Mouse (Mus musculus) forebrain, embryonic 14.5 days (tissue): ENCODE measurements around the gene Galns. TPM values are rescaled to one million over a fixed set of nuclear protein-coding genes. Genes with fewer than 3 reads are reported as not detected.

ENCODE experiments used
- ATAC-seq: fragments of 200-750 bp; cut with Nextera tagmentation; 2 replicates; pipeline ENCODE4 v1.8.0; 2017; ENCODE audit warnings: mild to moderate bottlenecking, moderate library complexity
- DNase-seq: peaks from one replicate; pipeline ENCODE4 v3.0.0-alpha.2; 2015; ENCODE audit warnings: low spot score
- H3K27ac ChIP-seq: fragments of 300-500 bp; sonication (generic); 2 replicates; pipeline ENCODE4 v1.5.1; 2014; ENCODE audit warnings: low read depth, mild to moderate bottlenecking, control low read depth, low read length, moderate library complexity
- H3K27me3 ChIP-seq: fragments of 300-500 bp; sonication (generic); replicated peaks from 2 replicates; pipeline ENCODE4 v1.6.1; 2014; ENCODE audit warnings: low read length, control low read depth, mixed read lengths; ENCODE audit not compliant: control insufficient read depth, insufficient read depth
- H3K36me3 ChIP-seq: fragments of 300-500 bp; sonication (generic); 2 replicates; pipeline ENCODE4 v1.6.1; 2014; ENCODE audit warnings: low read length, control low read depth; ENCODE audit not compliant: control insufficient read depth, insufficient read depth
- H3K4me1 ChIP-seq: fragments of 300-500 bp; sonication (generic); 2 replicates; pipeline ENCODE4 v1.6.1; 2014; ENCODE audit warnings: antibody characterized with exemption, low read length, control low read depth; ENCODE audit not compliant: control insufficient read depth, insufficient read depth
- H3K4me2 ChIP-seq: fragments of 300-500 bp; sonication (generic); 2 replicates; pipeline ENCODE4 v1.6.1; 2014; ENCODE audit warnings: mild to moderate bottlenecking, control low read depth, low read length
- H3K4me3 ChIP-seq: fragments of 300-500 bp; sonication (generic); 2 replicates; pipeline ENCODE4 v1.5.1; 2014; ENCODE audit warnings: low read depth, low read length, control low read depth
- H3K9ac ChIP-seq: fragments of 300-500 bp; sonication (generic); 2 replicates; pipeline ENCODE4 v1.6.1; 2014; ENCODE audit warnings: mild to moderate bottlenecking, low read length, control low read depth, moderate library complexity
- H3K9me3 ChIP-seq: fragments of 300-500 bp; sonication (generic); replicated peaks from 2 replicates; pipeline ENCODE4 v1.6.1; 2016; ENCODE audit warnings: low read length, control low read depth, mixed read lengths; ENCODE audit not compliant: control insufficient read depth
- WGBS: fragments of 180-500 bp; shearing (Covaris S2); extraction: QIAGEN DNeasy Blood & Tissue Kit; methylation state at CpG from one replicate; pipeline ENCODE4 v1.1.7; 2014; 5-methylcytosine and 5-hydroxymethylcytosine counted together
- polyA plus RNA-seq: library from polyadenylated mRNA; unstranded; fragments of >200 nt; fragmentation: Nextera tagmentation; extraction: Ambion mirVana; gene quantifications from 2 replicates; pipeline ENCODE4 v1.2.1, GENCODE M21; 2014

The Galns gene
- polyA plus RNA-seq, 1 experiment from 2014 or later, result 3.5 TPM

DNA sequence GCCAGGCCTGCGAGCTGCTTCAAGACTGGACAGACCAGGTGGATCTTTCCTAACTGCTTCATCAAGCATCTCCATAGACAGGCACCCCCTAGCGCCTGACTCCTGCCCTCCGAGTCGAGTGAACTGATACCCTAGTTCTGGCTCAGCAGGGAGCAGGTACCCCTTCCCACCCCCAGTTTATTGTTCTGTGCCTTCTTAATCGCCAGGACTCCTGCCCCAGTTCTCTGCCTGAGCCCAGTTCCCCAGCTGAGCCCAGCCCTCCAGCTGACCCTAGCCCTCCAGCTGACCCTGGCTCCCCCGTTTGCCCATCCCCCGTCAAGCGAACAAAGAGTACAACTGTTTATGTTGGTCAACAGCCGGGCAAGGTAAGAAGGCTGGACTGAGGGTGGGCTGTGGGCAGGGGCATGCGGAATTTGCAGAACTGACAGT lies 42.4 kb downstream of the Galns start:
- Histone ChIP-seq H3K9ac (peak overlapping the region; percentile 84), H3K27ac (no peak overlapping the region), H3K4me2 (peak overlapping the region; percentile 89), H3K27me3 (no peaks in the 10 kb centered on the region), H3K9me3 (no peaks in the 10 kb centered on the region), H3K4me1 (peaks cover 13% of the 10 kb centered on the region), H3K4me3 (peak overlapping the region; percentile 84), H3K36me3 (peaks cover 29% of the 10 kb centered on the region)
- no peak for ATAC-seq
- WGBS, result 8% methylated on average over 10 of the region's 10 CpGs
- no peak for DNase-seq

DNA sequence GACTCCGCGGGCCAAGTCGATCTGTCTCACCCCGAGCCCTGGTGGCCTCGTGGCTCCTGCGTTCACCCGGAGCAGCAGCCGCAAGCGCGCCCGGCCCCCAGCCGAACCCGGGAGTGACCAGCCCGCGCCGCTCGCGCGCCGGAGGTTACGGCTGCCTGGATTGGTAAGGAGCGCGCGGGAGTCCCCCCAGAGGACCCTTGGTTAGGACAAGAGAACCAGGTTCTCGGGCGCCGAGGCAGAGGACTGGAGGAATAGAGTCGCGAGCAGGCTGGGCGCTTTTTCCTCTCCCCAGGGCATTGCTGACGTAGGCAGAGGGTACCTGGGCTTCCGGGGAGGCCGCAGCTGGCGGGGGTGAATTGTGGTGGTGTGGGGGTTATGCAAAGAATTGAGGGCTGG lies 43.2 kb downstream of the Galns start:
- peak overlapping the region; percentile 84 for H3K4me3 ChIP-seq
- under 1% methylated on average over 34 of the region's 34 CpGs for WGBS
- no peaks in the 10 kb centered on the region for H3K27me3 ChIP-seq
- no peaks in the 10 kb centered on the region for H3K9me3 ChIP-seq
- peak overlapping the region; percentile 89 for H3K4me2 ChIP-seq
- peaks cover 29% of the 10 kb centered on the region for H3K36me3 ChIP-seq
- H3K27ac ChIP-seq, result peak overlapping the region; percentile 68
- peak overlapping the region; percentile 84 for H3K9ac ChIP-seq
- no peak for DNase-seq
- ATAC-seq, result peak; percentile 57; the same call in 1 of the 2 replicates
- peaks cover 13% of the 10 kb centered on the region for H3K4me1 ChIP-seq

GRCm38 (mm10) chr8:122567361-122568108 lies 43.7 kb downstream of the Galns start, which contains the start of gene Cdt1:
Gene Cdt1, plus strand, starts transcription at chr8:122568015.
- ATAC-seq (peak; percentile 98), DNase-seq (peak; percentile 97)
- Histone ChIP-seq H3K36me3 (peaks cover 27% of the 10 kb centered on the region), H3K27me3 (no peaks in the 10 kb centered on the region), H3K9me3 (no peaks in the 10 kb centered on the region), H3K4me1 (peaks cover 13% of the 10 kb centered on the region), H3K27ac (peak within 1 kb of the TSS; percentile 82), H3K4me3 (peak within 1 kb of the TSS; percentile 84), H3K4me2 (peak within 1 kb of the TSS; percentile 89), H3K9ac (peak within 1 kb of the TSS; percentile 84)
- WGBS, result under 1% methylated on average over 60 of the region's 62 CpGs

GRCm38 (mm10) chr8:122566766-122567165 lies 44.5 kb downstream of the Galns start:
- no peak for ATAC-seq
- Histone ChIP-seq H3K9me3 (no peaks in the 10 kb centered on the region), H3K9ac (peak overlapping the region; percentile 84), H3K4me3 (peak overlapping the region; percentile 84), H3K36me3 (peaks cover 19% of the 10 kb centered on the region), H3K27ac (peak overlapping the region; percentile 82; the same call in 1 of the 2 replicates), H3K4me1 (peaks cover 13% of the 10 kb centered on the region), H3K4me2 (peak overlapping the region; percentile 89), H3K27me3 (no peaks in the 10 kb centered on the region)
- WGBS, result 27% methylated on average over 6 of the region's 6 CpGs
- no peak for DNase-seq

DNA sequence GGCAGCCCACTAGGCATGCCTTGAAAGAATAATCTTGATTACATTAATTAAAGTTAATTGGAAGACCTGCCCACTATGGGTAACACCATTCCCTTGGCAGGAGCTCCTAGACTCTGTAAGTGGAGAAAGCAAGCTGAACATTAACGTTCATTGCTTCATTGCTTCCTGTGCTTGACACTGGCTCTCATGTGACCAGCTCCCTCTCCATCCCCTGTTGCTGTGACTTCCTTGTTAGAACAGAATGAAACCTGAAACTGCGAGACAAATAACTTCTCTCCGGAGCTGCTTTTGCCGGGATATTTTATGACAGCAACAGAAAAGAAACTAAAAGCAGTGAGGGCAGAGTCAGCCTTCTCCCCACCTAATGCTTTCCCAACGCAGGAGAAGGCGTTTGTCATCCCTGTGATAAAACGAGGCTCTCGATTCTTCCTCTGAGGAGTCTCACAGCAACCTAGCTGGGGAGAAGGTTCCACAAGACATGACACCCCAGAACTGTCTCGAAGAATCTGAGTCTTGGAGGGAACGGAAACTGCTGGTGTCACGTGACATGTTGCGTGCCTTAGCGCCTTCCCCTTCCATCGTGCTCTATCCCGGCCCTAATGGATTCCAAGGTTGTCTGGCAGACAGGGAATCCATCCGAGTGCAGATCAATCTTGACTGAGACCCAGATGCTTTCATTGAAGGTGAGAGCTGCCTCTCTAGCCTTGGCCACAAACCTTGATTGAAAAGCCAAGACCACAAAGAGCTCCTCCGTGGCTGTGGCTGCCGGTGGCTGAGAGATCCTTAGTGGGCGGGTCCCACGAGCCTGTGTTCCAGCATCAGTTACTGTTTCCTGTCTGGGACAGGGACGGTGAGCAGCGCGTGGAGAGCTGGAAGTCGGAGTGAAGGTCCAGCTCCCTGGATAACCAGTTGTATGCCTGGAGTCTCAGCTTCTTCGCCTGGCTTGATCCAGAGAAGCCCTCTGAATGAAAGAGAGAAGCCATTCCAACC lies 46.6 kb downstream of the Galns start:
- 89% methylated on average over 25 of the region's 25 CpGs for WGBS
- Histone ChIP-seq H3K27ac (no peak overlapping the region), H3K36me3 (no peaks in the 10 kb centered on the region), H3K9me3 (no peaks in the 10 kb centered on the region), H3K27me3 (no peaks in the 10 kb centered on the region), H3K4me3 (no peak overlapping the region), H3K9ac (no peak overlapping the region), H3K4me2 (no peak overlapping the region), H3K4me1 (peaks cover 13% of the 10 kb centered on the region)
- DNase-seq, result no peak
- no peak for ATAC-seq

DNA sequence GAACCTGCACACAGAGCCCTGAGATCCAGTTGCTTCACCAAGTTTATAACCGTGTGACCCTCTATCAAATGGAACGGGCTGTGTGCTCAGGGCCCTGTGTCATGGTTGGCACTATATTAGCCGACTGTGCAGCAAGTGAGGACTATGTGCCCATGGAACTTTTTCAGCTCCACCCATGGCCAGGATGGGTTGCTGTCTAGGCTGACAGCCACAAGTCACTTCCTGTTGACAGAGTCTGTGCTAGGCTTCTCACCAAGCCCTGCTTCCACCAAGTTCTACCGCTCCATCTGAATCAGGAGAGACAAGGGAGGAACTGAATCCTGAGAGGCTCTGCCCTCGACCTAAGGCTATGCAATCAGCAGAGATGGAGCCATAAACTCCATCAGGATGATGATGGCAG lies 50.1 kb downstream of the Galns start:
- Histone ChIP-seq H3K27me3 (no peaks in the 10 kb centered on the region), H3K27ac (no peak overlapping the region), H3K4me1 (peaks cover under 1% of the 10 kb centered on the region; the same call in 1 of the 2 replicates), H3K4me2 (no peak overlapping the region), H3K36me3 (no peaks in the 10 kb centered on the region), H3K4me3 (no peak overlapping the region), H3K9ac (no peak overlapping the region), H3K9me3 (no peaks in the 10 kb centered on the region)
- no peak for ATAC-seq
- 78% methylated on average over 5 of the region's 5 CpGs for WGBS
- DNase-seq, result no peak

GRCm38 (mm10) chr8:122558671-122559349 lies 52.5 kb downstream of the Galns start:
- no peaks in the 10 kb centered on the region for H3K27me3 ChIP-seq
- H3K4me3 ChIP-seq, result no peak overlapping the region
- no peaks in the 10 kb centered on the region for H3K36me3 ChIP-seq
- no peak overlapping the region for H3K4me2 ChIP-seq
- no peaks in the 10 kb centered on the region for H3K4me1 ChIP-seq
- DNase-seq (no peak), ATAC-seq (no peak)
- WGBS, result 18% methylated on average over 12 of the region's 12 CpGs
- no peak overlapping the region for H3K9ac ChIP-seq
- no peak overlapping the region for H3K27ac ChIP-seq
- H3K9me3 ChIP-seq, result no peaks in the 10 kb centered on the region

GRCm38 (mm10) chr8:122557248-122558038 lies 53.8 kb downstream of the Galns start:
- Histone ChIP-seq H3K4me3 (no peak overlapping the region), H3K9me3 (no peaks in the 10 kb centered on the region), H3K27me3 (no peaks in the 10 kb centered on the region), H3K4me1 (no peaks in the 10 kb centered on the region), H3K36me3 (no peaks in the 10 kb centered on the region), H3K4me2 (no peak overlapping the region), H3K9ac (no peak overlapping the region), H3K27ac (no peak overlapping the region)
- DNase-seq (no peak), ATAC-seq (no peak)
- 47% methylated on average over 10 of the region's 10 CpGs for WGBS
